In the genomic region with DNA sequence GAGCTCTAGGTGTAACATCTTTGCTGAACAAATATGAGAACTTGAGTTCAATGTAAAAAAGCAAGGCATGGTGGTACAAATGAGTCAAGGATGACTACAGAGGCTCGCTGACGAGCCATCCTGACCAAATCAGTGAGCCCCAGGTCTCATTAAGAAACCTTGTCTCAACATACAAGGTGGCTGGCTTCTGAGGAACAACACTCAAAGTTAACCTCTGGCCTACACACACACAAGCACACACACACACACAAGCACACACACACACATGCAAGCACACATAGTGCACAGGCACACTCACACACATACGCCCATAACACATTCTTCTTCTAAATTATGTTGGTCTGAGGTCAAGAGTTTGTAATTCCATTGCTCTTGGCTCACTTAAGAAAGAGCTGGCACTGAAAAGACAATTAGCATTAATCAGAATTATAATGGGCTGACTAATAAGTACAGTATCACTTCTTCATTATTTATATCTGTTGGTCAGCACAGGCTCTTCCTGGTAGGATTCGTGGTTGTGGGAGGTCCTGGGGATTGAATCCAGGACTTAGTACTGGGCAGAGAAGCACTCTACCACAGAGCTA, we compare ENCODE assay signal across 12 mouse cellular contexts.
"Had no signal": no experiment of that assay in that cellular context is flagged by ENCODE, and none has a peak within 500 bp of the region (broad histone marks: within the 10 kb centered on the region; RNA-seq: fewer than 3 reads in every experiment).

No protein-coding gene starts in this region.

- H3K4me3 ChIP-seq: intestine, embryonic 15.5 days; limb, embryonic 12.5 days; liver, embryonic 13.5 days; megakaryocyte, embryonic 14.5 days; midbrain, embryonic 12.5 days; stomach, embryonic 15.5 days had no signal

- H3K27ac ChIP-seq: intestine, embryonic 15.5 days; limb, embryonic 12.5 days; liver, embryonic 13.5 days; macrophage; midbrain, embryonic 12.5 days; stomach, embryonic 15.5 days had no signal

- H3K4me2 ChIP-seq: intestine, embryonic 15.5 days; limb, embryonic 12.5 days; liver, embryonic 13.5 days; midbrain, embryonic 12.5 days; stomach, embryonic 15.5 days had no signal

- H3K27me3 ChIP-seq: intestine, embryonic 15.5 days; limb, embryonic 12.5 days; liver, embryonic 13.5 days; midbrain, embryonic 12.5 days; stomach, embryonic 15.5 days had no signal

- H3K4me1 ChIP-seq: liver, embryonic 13.5 days had no signal

- H3K9me3 ChIP-seq: intestine, embryonic 15.5 days; limb, embryonic 12.5 days; liver, embryonic 13.5 days; megakaryocyte, embryonic 14.5 days; midbrain, embryonic 12.5 days; stomach, embryonic 15.5 days had no signal

- H3K36me3 ChIP-seq: intestine, embryonic 15.5 days; limb, embryonic 12.5 days; liver, embryonic 13.5 days; midbrain, embryonic 12.5 days; stomach, embryonic 15.5 days had no signal

- DNase-seq: liver; liver, embryonic 13.5 days; liver, postnatal 0 days; lung, postnatal 10 days; right cerebral cortex, postnatal 14 days; thymus, postnatal 4 days had no signal

- H3K9ac ChIP-seq: intestine, embryonic 15.5 days; limb, embryonic 12.5 days; liver, embryonic 13.5 days; liver, postnatal 0 days; midbrain, embryonic 12.5 days; stomach, embryonic 15.5 days had no signal
